Mouse (Mus musculus) forebrain, embryonic 16.5 days (tissue): ENCODE measurements around the gene H3f3a. TPM values are rescaled to one million over a fixed set of nuclear protein-coding genes. Genes with fewer than 3 reads are reported as not detected.

Experiments
- ATAC-seq: fragments of 200-750 bp; cut with Nextera tagmentation; 2 replicates; pipeline ENCODE4 v1.8.0; 2017; ENCODE audit warnings: mild to moderate bottlenecking, moderate library complexity
- H3K27ac ChIP-seq: fragments of 300-500 bp; sonication (generic); 2 replicates; pipeline ENCODE4 v1.5.1; 2014; ENCODE audit warnings: low read length, control low read depth
- H3K27me3 ChIP-seq: fragments of 300-500 bp; sonication (generic); replicated peaks from 2 replicates; pipeline ENCODE4 v1.6.1; 2014; ENCODE audit warnings: low read length; ENCODE audit not compliant: control insufficient read depth, insufficient read depth
- H3K36me3 ChIP-seq: fragments of 300-500 bp; sonication (generic); 2 replicates; pipeline ENCODE4 v1.6.1; 2014; ENCODE audit not compliant: control insufficient read depth, insufficient read depth
- H3K4me1 ChIP-seq: fragments of 300-500 bp; sonication (generic); replicated peaks from 2 replicates; pipeline ENCODE4 v1.6.1; 2014; ENCODE audit warnings: low read length; ENCODE audit not compliant: control insufficient read depth, insufficient read depth
- H3K4me2 ChIP-seq: fragments of 300-500 bp; sonication (generic); 2 replicates; pipeline ENCODE4 v1.6.1; 2014; ENCODE audit warnings: mild to moderate bottlenecking, low read length, control low read depth
- H3K4me3 ChIP-seq: fragments of 300-500 bp; sonication (generic); replicated peaks from 2 replicates; pipeline ENCODE4 v1.5.1; 2014; ENCODE audit warnings: mild to moderate bottlenecking, low read length, control low read depth
- H3K9ac ChIP-seq: fragments of 300-500 bp; sonication (generic); replicated peaks from 2 replicates; pipeline ENCODE4 v1.6.1; 2014; ENCODE audit warnings: low read depth, low read length, control low read depth
- H3K9me3 ChIP-seq: fragments of 300-500 bp; sonication (generic); 2 replicates; pipeline ENCODE4 v1.6.1; 2016; ENCODE audit warnings: low read length; ENCODE audit not compliant: control insufficient read depth
- WGBS: fragments of 180-500 bp; shearing (Covaris S2); extraction: QIAGEN DNeasy Blood & Tissue Kit; methylation state at CpG from one replicate; pipeline ENCODE4 v1.1.7; 2014; 5-methylcytosine and 5-hydroxymethylcytosine counted together
- polyA plus RNA-seq: library from polyadenylated mRNA; unstranded; fragments of >200 nt; fragmentation: Nextera tagmentation; extraction: Ambion mirVana; gene quantifications from 2 replicates; pipeline ENCODE4 v1.2.1, GENCODE M21; 2015

H3f3a gene
- polyA plus RNA-seq, 1 experiment from 2014 or later, result 3,503 TPM

DNA sequence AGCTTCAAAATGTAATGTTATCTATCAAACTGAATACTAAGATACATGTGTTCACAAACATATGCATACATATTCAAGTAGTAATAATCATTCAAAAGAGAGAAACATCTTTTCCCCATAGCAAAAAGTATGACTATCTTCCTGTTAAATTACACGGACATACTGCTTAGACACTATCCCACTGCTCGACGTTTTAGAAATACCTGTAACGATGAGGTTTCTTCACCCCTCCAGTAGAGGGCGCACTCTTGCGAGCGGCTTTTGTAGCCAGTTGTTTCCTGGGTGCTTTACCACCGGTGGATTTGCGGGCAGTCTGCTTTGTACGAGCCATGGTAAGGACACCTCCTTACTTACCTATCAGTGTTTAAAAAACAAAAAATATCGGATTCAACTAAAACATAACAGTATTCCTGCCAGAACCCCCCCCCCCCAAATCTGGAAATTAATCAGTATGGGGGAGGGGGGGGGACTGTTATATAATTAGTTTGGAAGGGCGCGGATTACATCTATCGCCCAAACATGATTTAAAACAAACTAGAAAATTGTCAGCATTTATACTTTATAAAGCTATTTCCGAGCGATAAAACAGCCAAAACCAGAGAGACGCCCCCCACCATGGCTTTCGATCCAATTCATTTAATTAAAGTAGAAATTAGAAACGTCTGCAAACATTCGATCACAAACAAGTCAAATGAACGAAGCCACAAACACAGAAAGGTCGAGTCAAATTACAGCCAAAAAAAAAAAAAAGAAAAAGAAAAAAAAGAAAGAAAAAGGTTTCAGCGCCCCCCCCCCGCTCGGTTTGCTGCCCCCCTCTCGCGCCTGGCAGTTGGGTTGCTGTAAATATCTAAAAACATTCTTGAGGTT is 1.9 kb downstream of the H3f3a start:
- no peak for ATAC-seq
- Histone ChIP-seq H3K9ac (peak overlapping the region; percentile 100), H3K4me1 (peaks cover 47% of the 10 kb centered on the region), H3K27me3 (no peaks in the 10 kb centered on the region), H3K9me3 (no peaks in the 10 kb centered on the region), H3K4me2 (peak overlapping the region; percentile 44), H3K27ac (peak overlapping the region; percentile 99), H3K36me3 (peaks cover 24% of the 10 kb centered on the region), H3K4me3 (peak overlapping the region; percentile 88)
- 5% methylated on average over 27 of the region's 27 CpGs for WGBS

DNA sequence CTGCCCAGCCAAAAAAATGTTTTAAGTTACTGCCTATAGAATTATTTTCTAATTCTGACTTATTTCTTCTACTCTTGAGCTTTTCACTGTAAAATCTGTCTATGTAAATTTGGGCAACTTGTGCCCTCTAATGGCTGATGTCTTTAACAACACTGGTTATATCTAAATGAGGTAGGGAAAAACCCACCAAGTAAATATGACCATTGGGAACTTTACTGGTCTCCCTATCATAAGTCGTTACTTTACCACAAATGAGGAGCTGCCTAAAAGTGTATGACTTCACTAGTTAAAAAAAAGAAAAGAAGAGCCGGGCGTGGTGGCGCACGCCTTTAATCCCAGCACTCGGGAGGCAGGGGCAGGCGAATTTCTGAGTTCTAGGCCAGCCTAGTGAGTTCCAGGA is 2.8 kb downstream of the H3f3a start:
- 64% methylated on average over 7 of the region's 7 CpGs for WGBS
- no peak overlapping the region for H3K9ac ChIP-seq
- peak overlapping the region; percentile 51 for H3K4me2 ChIP-seq
- H3K27me3 ChIP-seq, result no peaks in the 10 kb centered on the region
- ATAC-seq, result no peak
- H3K9me3 ChIP-seq, result no peaks in the 10 kb centered on the region
- H3K4me3 ChIP-seq, result peak overlapping the region; percentile 88
- no peak overlapping the region for H3K27ac ChIP-seq
- H3K4me1 ChIP-seq, result peaks cover 51% of the 10 kb centered on the region
- peaks cover 32% of the 10 kb centered on the region for H3K36me3 ChIP-seq

DNA sequence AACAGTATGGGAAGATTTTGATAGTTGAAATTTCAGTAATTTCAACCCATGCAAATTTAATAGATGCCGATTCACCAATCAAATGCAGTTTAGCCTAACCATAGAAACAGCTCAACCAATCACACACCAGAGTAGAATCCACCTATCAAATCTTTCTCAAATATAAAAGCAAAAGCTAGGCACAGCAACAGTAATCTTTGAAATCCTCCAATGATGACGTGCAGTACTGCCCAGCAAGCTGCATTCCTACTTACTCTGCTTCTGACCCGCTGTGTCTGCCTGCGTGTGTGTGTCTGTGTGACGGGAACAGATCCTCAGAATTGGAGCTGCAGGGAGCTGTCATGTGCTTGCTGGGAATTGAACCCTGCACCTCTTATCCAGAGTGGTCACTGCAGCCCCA is 4.9 kb downstream of the H3f3a start:
- Histone ChIP-seq H3K36me3 (peaks cover 47% of the 10 kb centered on the region), H3K4me2 (no peak overlapping the region), H3K9ac (no peak overlapping the region), H3K27ac (no peak overlapping the region), H3K27me3 (no peaks in the 10 kb centered on the region), H3K4me1 (peaks cover 35% of the 10 kb centered on the region), H3K4me3 (no peak overlapping the region), H3K9me3 (no peaks in the 10 kb centered on the region)
- WGBS, result 73% methylated on average over 5 of the region's 5 CpGs
- no peak for ATAC-seq

DNA sequence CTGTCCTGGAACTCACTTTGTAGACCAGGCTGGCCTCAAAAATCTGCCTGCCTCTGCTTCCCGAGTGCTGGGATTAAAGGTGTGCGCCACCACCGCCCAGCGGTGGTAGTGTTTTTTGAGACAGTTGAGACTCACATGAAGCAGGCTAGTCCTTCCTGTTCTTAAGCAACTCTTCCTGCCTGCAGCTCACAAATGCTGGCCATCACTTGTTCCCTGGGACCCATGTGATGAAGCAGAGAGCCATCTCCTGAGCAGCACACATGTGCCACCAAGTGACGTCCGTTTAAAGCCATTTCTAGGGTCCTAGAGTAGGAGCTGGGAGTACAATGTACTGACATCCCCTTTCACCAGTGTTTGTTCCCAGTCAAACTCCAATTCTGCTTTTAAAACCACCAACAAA is 9.9 kb downstream of the H3f3a start:
- Histone ChIP-seq H3K4me1 (peaks cover 17% of the 10 kb centered on the region), H3K27ac (no peak overlapping the region), H3K36me3 (peaks cover 68% of the 10 kb centered on the region), H3K9ac (no peak overlapping the region), H3K9me3 (no peaks in the 10 kb centered on the region), H3K4me3 (no peak overlapping the region), H3K4me2 (no peak overlapping the region), H3K27me3 (no peaks in the 10 kb centered on the region)
- 86% methylated on average over 6 of the region's 6 CpGs for WGBS
- no peak for ATAC-seq

DNA sequence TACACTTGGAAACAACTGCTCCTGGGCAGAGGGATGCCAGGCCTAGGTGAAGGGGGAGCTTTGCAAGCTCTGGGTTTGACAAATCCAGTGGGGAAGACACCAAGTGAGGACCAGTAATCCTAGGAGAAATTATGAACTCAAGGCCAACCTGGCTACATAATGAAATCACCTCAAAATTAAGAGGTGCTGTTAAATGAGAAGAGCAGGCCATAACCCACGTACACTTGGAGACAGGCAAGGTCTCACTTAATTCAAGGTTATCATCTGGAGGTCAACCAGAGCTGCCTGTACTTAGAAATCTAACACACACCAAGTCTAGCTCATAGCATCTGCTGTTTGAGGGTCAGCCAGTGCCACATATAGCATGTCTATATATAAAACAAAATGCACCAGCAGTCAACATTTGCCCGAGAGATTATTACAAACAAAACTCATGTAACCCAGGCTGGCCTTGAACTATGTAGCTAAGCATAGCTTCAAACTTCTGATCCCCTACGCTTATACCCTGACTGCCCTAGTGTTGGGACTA is 12.2 kb downstream of the H3f3a start:
- Histone ChIP-seq H3K4me2 (no peak overlapping the region), H3K27me3 (no peaks in the 10 kb centered on the region), H3K9me3 (no peaks in the 10 kb centered on the region), H3K4me3 (no peak overlapping the region), H3K36me3 (peaks cover 50% of the 10 kb centered on the region), H3K27ac (no peak overlapping the region), H3K4me1 (peaks cover 2% of the 10 kb centered on the region; the same call in 1 of the 2 replicates), H3K9ac (no peak overlapping the region)
- ATAC-seq, result no peak; the same call in 1 of the 2 replicates
- WGBS, result 90% methylated on average over 3 of the region's 3 CpGs

DNA sequence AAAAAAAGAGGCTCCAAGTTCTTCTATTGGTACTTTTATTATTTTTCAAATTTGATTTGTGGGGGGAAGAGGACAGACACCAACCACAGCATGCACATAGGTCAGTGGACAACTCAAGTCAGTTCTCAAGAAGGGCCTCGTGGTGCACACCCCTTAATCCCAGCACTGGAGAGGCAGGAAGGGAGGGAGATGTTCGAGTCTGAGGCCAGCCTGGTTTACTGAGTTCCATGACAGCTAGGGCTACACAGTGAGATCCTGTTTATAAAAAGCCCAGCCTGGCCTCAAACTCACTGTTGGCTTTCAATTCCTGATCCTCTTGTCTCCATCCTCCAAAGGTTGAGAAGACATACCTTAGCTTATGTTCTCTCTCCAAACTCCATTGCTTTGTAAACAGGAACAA is 12.9 kb downstream of the H3f3a start:
- Histone ChIP-seq H3K4me3 (no peak overlapping the region), H3K4me1 (no peaks in the 10 kb centered on the region), H3K27ac (no peak overlapping the region), H3K9ac (no peak overlapping the region), H3K9me3 (no peaks in the 10 kb centered on the region), H3K36me3 (peaks cover 45% of the 10 kb centered on the region), H3K27me3 (no peaks in the 10 kb centered on the region), H3K4me2 (no peak overlapping the region)
- WGBS, result 61% methylated on average over 2 of the region's 2 CpGs
- no peak for ATAC-seq

DNA sequence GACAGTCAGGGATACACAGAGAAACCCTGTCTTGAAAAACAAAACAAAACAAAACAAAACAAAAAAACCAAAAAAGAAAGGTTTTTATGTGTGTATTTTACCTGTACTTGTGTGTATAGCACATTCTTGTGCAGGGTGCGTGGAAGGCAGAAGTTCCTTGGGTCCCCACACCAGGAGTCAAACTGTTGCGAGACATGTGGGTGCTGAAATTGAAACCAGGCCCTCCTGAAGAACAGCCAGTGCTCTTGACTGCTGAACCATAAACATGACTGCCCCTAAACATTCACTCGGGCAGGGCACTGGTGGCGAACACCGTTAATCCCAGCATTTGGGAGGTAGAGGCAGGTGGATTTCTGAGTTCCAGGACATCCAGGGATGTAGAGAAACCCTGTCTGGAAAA is 13.7 kb downstream of the H3f3a start:
- Histone ChIP-seq H3K9ac (no peak overlapping the region), H3K9me3 (no peaks in the 10 kb centered on the region), H3K4me2 (no peak overlapping the region), H3K36me3 (peaks cover 40% of the 10 kb centered on the region), H3K4me3 (no peak overlapping the region), H3K27me3 (no peaks in the 10 kb centered on the region), H3K27ac (no peak overlapping the region), H3K4me1 (no peaks in the 10 kb centered on the region)
- no peak for ATAC-seq
- 97% methylated on average over 5 of the region's 5 CpGs for WGBS

DNA sequence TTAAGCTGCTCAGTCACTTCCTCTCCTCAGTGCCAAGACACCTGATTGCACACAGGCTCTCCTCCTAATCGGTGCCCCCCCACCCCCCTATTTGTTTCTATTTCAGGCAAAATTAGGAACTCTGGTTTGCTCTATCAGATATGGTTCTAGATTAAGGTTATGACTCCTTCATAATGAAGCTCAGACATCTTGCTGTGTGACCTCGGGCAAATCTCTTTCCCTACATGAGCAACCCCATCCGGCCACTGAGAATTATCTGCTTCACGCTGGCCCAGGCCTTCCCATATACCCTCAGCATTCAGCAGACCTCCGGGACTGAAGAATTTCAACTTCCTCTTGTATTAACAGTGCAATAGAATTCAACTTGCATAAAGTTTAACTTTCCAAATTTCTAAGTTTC is 14.5 kb downstream of the H3f3a start:
- Histone ChIP-seq H3K36me3 (peaks cover 33% of the 10 kb centered on the region), H3K27me3 (no peaks in the 10 kb centered on the region), H3K9ac (no peak overlapping the region), H3K4me3 (no peak overlapping the region), H3K27ac (no peak overlapping the region), H3K4me2 (no peak overlapping the region), H3K9me3 (no peaks in the 10 kb centered on the region), H3K4me1 (peaks cover 2% of the 10 kb centered on the region)
- WGBS, result 91% methylated on average over 5 of the region's 5 CpGs
- ATAC-seq, result no peak

DNA sequence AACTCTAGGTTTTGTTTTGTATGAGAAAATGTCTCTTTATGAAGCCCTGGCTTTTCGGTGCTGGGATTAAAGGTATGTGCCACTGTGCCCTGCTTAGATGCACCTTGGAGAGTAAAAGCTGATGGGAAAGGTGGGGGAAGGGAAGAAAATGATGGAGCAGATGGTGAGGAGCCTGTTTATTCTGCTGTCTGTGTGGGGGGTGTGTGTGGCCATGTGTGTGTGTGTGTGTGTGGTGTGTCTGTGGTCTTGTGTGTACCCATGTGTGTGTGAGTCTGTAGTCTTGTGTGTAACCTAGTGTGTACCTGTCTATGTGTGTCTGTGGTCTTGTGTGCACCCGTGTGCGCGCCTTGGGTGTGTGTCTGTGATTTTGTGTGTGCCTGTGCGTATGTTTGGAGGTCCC is 15.1 kb downstream of the H3f3a start:
- WGBS, result 93% methylated on average over 5 of the region's 5 CpGs
- peaks cover 28% of the 10 kb centered on the region for H3K36me3 ChIP-seq
- H3K27ac ChIP-seq, result no peak overlapping the region
- H3K9me3 ChIP-seq, result no peaks in the 10 kb centered on the region
- ATAC-seq, result no peak
- H3K4me1 ChIP-seq, result peaks cover 8% of the 10 kb centered on the region
- no peak overlapping the region for H3K4me3 ChIP-seq
- H3K9ac ChIP-seq, result no peak overlapping the region
- H3K4me2 ChIP-seq, result no peak overlapping the region
- no peaks in the 10 kb centered on the region for H3K27me3 ChIP-seq
